Mouse (Mus musculus) kidney, postnatal 25 days (tissue): Measurements from ENCODE around the gene Shq1.

Experiments
- DNase-seq, 2 experiments: peaks; one replicate each; pipeline ENCODE4 v3.0.0; 2021; ENCODE audit warnings: mixed read lengths in 2 of 2

The Shq1 gene

GRCm38 (mm10) chr6:100667644-100668043 is 3.3 kb downstream of the Shq1 start:
- DNase-seq, result no peak

GRCm38 (mm10) chr6:100662224-100662623 is 8.7 kb downstream of the Shq1 start:
- no peak for DNase-seq

- DNase-seq, result peak in 1 of 2 experiments; percentile 36
These were observed 10.6 kb downstream of the Shq1 start for GRCm38 (mm10) chr6:100660395-100660794.

- no peak for DNase-seq
These were observed 18.4 kb downstream of the Shq1 start for GRCm38 (mm10) chr6:100652535-100652934.

- peak; percentile 12 to 35 for DNase-seq
These were observed 23.8 kb downstream of the Shq1 start for GRCm38 (mm10) chr6:100647196-100647595.

- peak; percentile 35 to 45 for DNase-seq
These were observed 25.3 kb downstream of the Shq1 start for GRCm38 (mm10) chr6:100645469-100646201.

- DNase-seq, result no peak
These were observed 26.3 kb downstream of the Shq1 start for GRCm38 (mm10) chr6:100644631-100645030.

GRCm38 (mm10) chr6:100642786-100643185 is 28.2 kb downstream of the Shq1 start:
- DNase-seq, result no peak

GRCm38 (mm10) chr6:100640591-100640990 is 30.4 kb downstream of the Shq1 start:
- no peak for DNase-seq

GRCm38 (mm10) chr6:100629086-100629485 is 41.9 kb downstream of the Shq1 start:
- DNase-seq, result no peak

- DNase-seq, result no peak
These were observed 42.7 kb downstream of the Shq1 start for GRCm38 (mm10) chr6:100628223-100628622.

GRCm38 (mm10) chr6:100623922-100624321 is 47.0 kb downstream of the Shq1 start:
- no peak for DNase-seq

- no peak for DNase-seq
These were observed 48.0 kb downstream of the Shq1 start for GRCm38 (mm10) chr6:100622861-100623507.

GRCm38 (mm10) chr6:100620411-100620810 is 50.5 kb downstream of the Shq1 start:
- DNase-seq, result no peak

- DNase-seq, result no peak
These were observed 51.6 kb downstream of the Shq1 start for GRCm38 (mm10) chr6:100619309-100619708.

- DNase-seq, result no peak
These were observed 54.8 kb downstream of the Shq1 start for GRCm38 (mm10) chr6:100616133-100616532.

GRCm38 (mm10) chr6:100613593-100614267 is 57.2 kb downstream of the Shq1 start:
- DNase-seq, result no peak

GRCm38 (mm10) chr6:100610897-100611575 is 59.9 kb downstream of the Shq1 start:
- DNase-seq, result no peak

- peak in 1 of 2 experiments; percentile 4 for DNase-seq
These were observed 60.8 kb downstream of the Shq1 start for GRCm38 (mm10) chr6:100610182-100610581.

GRCm38 (mm10) chr6:100609256-100609655 is 61.7 kb downstream of the Shq1 start:
- DNase-seq, result no peak

- DNase-seq, result peak in 1 of 2 experiments; percentile 57
These were observed 62.5 kb downstream of the Shq1 start for GRCm38 (mm10) chr6:100608429-100608828.

- no peak for DNase-seq
These were observed 64.2 kb downstream of the Shq1 start for GRCm38 (mm10) chr6:100606805-100607204.

- DNase-seq, result no peak
These were observed 67.3 kb downstream of the Shq1 start for GRCm38 (mm10) chr6:100603702-100604101.
